Mouse (Mus musculus) left cerebral cortex, postnatal 4 days (tissue): ENCODE results near the gene Sfxn2. TPM values are rescaled to one million over a fixed set of nuclear protein-coding genes. Genes with fewer than 3 reads are reported as not detected.
A peak's percentile ranks its signal among the peaks of the same experiment; 100 is the strongest.

Experiments used
- DNase-seq: peaks from one replicate; pipeline ENCODE4 v3.0.0-alpha.2; 2022
- intact Hi-C: fragments of 180-260 bp; cut with DNase I; formaldehyde crosslinking; loops from one replicate; pipeline ENCODE4 v1.15.1; 2025
- total RNA-seq, 2 experiments: library from RNA; stranded (reverse); gene quantifications; 2 replicates each; pipeline ENCODE4 v1.2.3; 2021

Gene Sfxn2
- total RNA-seq, 2 experiments from 2014 or later, result 12.6 to 13.7 TPM

DNA sequence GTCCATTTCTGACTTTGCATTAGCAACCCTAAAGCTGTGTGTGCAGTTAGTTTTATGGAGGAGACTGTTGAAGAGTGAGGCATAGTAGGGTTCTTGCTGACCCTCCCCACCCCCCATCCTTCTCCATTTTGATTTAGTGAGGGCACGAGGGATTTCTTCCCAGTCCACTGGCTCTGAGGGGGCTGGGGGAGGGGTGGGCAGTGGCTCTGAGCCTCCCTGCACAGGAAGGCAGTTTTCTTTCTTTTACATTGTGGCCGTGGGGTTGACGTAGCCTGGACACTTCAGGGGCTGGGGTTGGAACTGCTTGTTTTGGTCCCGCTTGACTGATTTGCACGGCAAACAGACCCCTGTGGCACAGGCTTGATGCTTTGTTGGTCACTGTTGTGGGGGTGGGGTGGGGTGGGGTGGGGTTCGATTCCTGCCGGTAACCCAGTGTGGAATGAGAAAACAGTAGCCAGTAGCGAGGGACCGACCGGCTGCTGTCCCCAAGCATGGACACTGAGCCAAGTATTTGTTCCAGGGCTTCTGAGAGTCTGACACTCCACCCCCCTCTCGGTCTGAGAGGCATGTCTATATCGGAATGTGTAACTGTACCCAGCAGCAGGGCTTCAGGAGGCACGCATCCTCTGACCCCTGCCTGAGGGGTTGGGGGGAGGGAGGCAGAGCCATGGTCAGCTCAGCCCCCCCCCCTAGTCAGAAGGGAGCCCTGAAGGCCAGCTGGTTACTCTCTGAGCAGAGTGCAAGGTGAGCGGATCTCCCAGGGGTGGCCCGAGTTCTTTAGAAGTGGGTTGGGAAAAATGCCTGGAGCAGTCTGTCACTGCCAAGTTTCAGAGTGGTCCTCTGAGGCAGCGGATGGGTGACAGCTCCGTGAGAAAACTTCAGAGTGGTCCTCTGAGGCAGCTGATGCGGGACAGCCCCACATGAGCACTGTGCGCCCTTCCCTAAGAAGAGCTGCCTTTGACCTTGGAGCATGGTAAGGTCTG is 50.9 kb downstream of the Sfxn2 start:
- DNase-seq, result no peak
- intact Hi-C loops, result no loop called here

DNA sequence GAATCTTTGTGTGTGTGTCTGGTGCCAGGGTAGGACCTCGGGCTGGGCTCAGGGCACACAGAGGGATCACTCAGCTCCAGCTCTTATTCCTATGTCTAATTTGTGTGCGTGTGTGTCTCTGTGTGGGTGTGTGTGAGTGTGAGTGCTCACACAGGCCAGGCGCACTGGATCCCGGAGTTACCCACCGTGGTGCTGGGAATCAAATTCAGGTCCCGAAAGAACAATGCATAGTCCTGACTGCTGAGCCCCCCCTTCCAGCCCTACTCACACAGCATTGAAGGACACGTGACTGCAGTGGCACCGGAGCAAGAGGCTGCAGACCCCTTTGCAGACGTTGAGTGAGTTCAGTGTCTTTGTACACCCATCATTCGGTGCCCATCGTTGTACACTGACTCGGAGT is 51.9 kb downstream of the Sfxn2 start:
- intact Hi-C loops, result no loop called here
- DNase-seq, result no peak

DNA sequence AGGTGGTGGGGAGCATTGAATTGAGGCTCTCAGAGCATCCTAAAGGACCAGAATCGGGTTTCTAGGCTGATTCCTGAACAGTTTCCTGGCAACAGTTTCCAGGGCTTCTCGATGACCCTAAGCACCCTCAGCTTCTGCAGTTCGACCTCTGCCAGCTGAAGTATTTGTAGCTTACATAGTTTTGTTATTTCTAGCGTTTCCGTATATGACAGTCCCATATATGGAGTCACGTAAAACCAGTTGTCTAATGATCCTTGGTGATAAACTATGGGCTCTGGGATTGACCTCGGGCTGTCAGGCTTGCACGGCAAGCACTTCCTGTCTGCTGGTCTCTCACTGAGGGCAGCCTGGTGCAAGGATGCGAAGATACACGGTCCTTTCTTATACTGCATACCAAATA is 52.4 kb downstream of the Sfxn2 start:
- intact Hi-C loops, result no loop called here
- DNase-seq, result no peak

DNA sequence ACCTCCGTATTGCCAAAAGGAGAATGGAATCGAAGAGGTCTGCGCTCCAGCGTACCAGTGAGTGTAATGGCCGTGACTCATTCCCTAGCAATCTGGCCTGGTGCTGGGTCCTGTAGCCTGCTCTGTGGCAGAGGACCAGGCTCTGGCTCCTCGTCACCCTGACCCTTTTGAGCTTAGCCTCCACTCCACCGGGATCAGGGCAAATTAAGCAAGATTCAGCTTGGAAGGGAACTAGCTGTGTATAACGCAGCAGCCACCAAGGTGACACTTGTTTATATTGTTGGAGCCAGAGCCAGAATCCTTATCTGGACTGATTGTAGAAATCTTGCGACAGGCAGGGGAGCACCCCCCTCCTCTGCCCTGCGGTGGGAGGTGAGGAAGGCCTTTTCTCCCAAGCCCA is 55.2 kb downstream of the Sfxn2 start:
- intact Hi-C loops, result no loop called here
- DNase-seq, result no peak

DNA sequence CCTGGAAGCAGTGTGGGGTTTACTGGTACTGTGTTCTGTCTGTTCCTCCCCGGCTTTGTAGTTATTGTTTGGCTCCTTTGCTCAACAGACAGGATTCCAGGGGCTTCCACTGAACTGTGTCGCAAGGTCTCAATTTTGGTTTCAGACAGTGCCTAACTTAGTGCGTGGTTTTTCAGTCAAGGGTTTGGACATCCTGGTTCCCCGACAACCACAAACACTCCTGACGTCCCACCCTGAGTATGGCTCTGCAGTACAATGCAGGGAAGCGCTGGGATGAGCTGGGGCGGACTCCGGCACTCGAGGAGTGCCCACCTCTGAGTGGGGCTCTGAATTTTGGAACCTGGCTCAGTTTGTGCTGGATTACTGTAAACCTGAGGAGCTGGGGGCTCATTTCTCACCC is 56.6 kb downstream of the Sfxn2 start:
- no peak for DNase-seq
- intact Hi-C loops, result no loop called here

DNA sequence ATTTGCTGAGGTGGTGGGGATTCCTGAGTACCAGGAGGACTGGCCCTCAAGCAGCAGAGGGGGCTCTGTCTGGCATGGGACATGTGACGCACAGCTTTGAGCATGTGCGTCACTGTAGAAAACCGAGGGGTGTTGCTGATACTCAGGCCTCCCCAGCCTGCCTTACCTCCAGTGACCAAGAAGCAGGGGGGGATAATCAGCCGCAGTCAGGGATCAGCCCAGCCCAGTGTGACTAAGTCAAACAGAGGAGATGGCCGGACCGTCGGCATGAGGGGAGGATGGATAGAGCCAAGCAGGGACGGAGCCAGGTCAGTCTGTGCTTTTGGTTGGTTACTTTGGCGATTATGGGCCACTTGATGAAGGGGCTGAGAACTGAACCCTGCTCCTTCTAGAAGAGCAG is 58.5 kb downstream of the Sfxn2 start:
- intact Hi-C loops, result no loop called here
- DNase-seq, result no peak

DNA sequence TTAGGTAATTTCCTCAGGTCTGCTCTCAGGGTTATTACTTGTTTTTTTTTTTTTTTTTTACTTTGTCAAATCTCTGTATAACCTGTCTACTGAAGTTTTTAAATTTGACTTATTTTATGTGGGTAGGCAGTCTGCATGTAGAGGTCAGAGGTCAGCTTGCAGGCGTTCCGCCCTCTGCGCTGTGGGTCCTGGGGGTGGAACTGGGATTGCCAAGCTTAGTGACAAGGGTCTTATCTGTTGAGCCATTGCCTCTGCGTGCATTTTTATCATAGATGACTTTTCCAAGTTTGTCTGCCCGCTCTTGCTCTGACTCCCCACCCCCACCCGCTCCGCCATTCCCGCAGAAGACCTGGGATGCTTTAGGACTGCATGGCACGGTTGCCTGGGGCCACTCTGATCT is 62.6 kb downstream of the Sfxn2 start:
- DNase-seq, result no peak
- intact Hi-C loops, result no loop called here

DNA sequence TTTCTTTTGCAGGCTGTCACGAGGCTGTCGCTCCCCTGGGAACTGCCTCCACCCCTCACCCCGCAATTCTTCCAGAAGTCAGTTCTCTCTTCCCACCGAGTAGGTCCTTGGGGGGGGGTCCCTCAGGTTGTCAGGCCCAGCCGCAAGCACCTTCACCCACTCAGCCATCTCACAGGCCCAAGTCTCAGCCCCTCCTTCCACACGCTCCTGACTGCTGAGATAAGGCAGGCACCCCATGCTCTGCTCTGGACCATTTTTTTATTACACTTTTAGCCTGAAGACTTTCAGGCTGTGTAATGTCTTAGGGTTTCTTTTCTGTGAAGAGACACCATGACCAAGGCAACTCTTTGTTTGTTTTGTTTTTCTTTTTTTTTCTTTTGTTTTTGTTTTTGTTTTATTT is 64.4 kb downstream of the Sfxn2 start:
- DNase-seq, result no peak
- intact Hi-C loops, result no loop called here

DNA sequence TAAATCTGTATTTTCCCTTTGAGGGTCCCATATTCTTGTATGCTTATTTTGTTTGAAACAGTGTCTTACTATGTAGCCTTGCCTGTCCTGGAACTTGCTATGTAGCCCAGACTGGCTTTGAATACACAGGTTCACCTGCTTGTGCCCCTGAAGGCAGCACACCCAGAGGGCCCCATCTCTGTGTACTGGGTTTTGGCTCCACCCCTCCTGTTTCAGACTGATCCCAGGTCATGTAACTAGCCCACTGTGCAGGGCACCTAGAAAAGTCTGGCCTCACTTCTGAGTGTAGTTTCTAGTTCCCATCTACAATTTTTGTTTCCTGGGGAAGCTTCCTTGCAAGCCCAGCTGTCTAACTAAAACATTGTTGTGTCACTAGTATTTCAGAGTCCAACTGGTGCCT is 65.9 kb downstream of the Sfxn2 start:
- DNase-seq, result no peak
- intact Hi-C loops, result no loop called here

DNA sequence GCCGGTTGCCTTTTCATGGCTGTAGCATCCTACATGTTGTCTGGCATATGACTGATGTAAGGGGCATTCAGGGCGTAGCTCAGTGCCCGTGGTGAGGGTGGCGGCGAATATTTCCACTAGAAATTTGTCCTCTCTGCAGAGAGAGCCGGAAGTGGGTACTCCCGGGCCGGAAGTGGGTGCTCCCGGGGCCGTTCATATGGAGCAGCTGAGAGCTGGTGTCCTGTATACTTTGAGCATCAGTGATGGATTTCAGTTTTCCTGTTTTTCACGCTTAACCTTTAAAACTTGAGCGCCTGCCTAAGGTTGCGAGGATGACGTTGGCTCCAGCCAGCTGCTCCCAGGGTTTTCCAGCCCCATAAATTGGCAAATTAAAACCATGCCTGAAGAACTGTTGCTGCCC is 66.3 kb downstream of the Sfxn2 start:
- intact Hi-C loops, result no loop called here
- DNase-seq, result no peak

DNA sequence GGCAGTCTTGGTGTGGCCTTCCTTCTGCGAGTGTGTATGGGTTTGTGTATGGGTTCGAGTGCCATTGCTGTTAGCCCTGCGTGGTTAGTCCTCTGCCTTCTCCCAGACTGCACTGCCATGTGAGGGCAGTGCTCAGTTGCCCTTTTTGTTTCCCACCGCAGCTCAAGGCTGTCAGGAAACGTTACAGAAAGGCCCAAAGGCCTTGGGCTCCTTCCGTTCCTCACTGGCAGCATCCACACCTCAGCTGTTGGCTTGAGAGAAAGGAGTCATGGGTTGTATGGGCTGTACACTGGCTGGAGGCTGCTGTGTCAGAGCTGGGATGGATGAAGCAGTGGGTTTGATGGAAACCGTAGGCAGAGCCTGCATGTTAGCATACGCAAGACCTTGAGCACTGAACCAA is 67.6 kb downstream of the Sfxn2 start:
- intact Hi-C loops, result no loop called here
- DNase-seq, result no peak

DNA sequence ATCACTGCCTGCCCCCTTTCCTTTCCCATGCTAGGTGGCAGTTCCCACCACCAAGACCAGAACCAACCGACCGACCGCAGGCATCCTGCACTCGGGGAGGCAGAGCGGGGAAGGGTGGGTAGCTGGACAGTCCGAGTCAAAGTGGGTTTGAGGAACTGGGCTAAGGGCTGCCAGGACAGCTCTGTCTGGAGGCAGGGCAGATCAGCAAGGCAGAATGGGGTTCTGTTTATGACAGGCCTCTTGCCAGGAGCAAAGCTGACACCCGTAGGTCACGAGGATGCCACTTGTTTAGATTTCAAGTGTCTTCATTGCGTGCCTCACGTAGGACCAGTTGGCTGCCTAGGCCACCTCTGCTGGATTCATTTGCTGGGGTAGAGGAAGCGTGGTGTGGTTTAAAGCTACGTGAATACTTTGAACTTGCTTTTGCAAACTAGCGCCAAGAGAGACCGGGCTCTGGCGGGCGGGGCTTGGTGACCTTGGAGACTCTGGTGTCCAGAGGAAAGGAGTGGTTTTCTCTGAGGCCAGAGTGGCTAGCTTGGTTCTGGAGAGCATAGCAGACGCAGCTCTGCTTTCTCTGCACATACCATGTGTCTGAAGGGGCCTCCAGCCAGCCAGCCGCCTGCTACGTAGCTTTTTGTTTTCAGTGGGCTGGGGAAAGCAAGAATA is 68.4 kb downstream of the Sfxn2 start:
- peak; percentile 40 for DNase-seq
- intact Hi-C loops, result no loop called here

DNA sequence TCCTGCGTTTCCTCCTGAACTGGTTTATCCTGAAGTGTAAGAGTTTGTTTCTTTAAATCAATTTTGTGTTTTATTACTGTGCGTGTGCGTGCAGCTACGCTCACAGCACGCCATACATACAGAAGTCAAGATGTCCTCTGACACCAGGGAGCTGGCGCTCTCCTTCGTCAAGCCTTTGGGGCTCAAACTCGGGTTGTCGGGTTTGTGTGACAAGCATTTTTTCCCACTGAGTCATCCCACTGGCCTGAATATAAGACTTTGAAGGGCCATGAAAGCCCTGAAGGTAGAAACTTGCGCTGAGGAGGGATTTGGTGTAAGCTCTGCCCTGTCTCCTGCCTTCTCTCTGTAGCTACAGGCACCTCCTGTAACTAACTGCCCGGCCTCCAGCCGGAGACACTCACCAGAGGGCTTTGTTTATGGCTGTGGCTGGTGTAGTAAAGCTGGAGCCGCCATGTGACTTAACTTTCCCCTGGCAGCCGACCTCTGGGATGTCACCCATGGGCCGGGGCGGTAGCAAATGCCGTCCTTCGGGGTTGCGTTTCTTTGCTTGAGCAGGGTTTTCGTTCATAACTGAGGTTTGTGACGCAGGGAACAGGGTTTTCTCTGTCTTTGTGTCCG is 69.1 kb downstream of the Sfxn2 start:
- intact Hi-C loops, result no loop called here
- DNase-seq, result no peak

DNA sequence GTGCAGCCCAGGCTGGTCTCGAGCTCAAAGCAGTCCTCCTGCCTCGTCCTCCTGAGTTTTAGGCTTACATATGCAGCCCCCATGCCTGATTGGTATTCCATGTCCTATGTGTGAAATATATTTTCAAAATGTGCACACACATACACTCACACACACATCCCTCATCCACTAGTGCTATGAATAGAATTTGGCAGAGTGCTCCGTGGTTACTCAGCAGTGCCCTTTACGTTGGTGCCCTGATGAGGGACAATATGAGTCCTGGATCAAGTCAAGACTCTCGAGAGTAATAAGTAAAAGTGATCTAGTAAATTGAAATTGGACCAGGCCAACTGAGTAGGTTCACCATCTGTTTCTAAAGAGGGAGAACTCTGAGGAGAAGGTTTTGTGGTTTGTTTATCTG is 70.1 kb downstream of the Sfxn2 start:
- DNase-seq, result no peak
- intact Hi-C loops, result no loop called here

DNA sequence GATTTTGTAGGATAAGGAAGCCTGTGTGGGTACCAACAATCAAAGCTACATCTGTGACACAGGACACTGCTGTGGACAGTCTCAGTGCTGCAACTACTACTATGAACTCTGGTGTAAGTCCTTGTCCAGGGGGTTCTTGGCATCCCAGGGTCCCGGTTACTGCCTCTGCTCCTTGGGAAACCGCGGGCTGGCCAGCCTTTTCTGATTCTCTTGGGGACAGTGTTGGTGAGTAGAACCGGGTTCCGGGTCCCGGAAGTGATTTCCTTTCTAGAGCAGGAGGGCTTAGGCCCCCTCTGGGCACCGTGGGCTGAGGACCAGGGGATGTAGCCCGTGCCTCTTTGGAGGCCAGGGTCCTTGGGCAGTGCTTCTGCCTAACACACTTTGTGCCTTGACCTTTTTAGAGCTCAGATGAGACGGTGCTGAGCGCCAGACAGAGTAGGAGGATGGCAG is 71.2 kb downstream of the Sfxn2 start:
- intact Hi-C loops, result no loop called here
- no peak for DNase-seq

DNA sequence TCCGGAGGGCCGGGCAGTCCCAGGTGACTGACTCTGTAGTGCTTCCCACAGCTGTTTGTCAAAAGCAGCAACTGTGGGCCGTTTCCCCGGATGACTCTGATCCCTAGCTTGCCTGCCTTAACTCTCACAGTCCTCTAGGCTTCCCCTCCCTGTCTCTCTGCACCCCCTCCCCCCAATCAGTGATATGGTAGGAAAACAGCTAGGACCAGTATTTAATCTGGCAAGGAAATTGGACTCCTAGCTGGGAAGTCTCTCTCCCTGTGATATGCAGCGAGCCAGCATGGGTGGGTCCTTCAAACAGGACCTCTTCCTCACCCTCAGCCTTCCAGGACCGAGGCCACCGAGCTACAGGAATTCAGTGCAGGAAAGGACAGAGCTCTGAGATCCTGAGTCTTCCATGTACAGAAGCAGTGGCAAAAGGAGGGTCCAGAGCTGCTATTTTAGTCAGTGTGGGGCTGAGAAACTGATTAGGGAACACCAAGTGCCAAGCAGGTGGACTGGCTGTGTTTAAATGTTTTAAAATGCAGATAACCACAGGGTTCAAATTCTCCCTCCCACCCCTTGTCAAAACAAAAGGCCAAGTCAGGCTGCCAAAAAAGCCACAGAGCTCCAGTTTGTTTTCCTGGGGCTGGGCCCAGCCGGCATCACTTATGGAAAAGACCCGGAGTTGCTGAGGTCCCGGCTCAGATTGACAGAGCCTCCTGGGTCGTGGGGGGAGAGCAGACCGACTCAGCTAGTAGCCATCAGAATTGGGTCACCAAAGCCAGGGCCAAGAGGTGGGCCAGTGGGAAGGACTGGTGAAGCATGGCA is 71.8 kb downstream of the Sfxn2 start:
- DNase-seq, result peak; percentile 44
- intact Hi-C loops, result no loop called here

DNA sequence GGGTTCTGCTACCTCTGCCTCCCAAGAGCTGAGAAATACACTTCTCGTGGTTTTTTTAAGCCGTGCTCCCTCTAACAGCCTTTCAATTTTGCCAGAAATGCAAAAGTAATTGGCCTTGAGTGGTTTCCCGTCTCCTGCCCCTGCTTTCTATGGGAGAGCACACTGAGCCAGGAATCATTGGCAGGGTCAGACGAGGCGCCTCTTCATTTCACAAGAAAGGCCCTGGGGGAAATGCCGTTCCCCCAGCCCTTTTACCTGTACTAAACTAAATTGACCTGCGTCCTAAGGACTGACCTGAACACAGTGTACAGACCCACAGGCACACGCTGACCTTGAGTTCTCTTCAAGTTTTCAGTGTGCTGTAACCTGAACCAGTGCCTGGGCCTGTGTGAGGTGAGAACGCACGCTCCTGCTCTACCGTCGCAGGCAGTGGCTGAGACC is 72.9 kb downstream of the Sfxn2 start:
- no peak for DNase-seq
- intact Hi-C loops, result no loop called here

DNA sequence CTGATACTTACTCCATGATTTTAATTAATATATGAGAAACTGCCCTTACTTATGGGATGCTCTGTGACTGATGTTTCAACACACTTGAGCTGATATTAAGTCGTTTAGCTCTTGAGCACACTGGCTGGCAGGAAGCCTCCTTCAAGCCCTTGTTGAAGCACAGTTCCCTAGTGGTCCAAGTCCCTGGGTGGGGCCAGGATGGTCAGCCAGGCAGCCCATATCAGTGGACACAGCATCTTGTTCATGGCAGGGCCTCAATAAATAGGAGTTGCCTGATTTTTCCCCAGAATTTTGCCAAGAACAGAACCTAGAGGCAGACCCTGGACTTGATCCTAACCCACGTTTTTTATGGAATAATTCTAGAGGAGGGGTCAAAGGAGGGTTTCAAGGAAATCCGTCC is 74.1 kb downstream of the Sfxn2 start:
- no peak for DNase-seq
- intact Hi-C loops, result no loop called here
